Mouse (Mus musculus) T-helper 17 cell (primary cell): ENCODE measurements around the gene Socs7.

Experiments
- in situ Hi-C, 2 experiments: fragments of 300-600 bp; cut with MboI, MseI; formaldehyde crosslinking; loops; 1 replicate in 1 of 2; 2 replicates in 1 of 2; pipeline ENCODE4 v1.15.1; 2025; ENCODE audit warnings: high pct_unique_total_duplicates in 2 of 2

Socs7 gene

DNA sequence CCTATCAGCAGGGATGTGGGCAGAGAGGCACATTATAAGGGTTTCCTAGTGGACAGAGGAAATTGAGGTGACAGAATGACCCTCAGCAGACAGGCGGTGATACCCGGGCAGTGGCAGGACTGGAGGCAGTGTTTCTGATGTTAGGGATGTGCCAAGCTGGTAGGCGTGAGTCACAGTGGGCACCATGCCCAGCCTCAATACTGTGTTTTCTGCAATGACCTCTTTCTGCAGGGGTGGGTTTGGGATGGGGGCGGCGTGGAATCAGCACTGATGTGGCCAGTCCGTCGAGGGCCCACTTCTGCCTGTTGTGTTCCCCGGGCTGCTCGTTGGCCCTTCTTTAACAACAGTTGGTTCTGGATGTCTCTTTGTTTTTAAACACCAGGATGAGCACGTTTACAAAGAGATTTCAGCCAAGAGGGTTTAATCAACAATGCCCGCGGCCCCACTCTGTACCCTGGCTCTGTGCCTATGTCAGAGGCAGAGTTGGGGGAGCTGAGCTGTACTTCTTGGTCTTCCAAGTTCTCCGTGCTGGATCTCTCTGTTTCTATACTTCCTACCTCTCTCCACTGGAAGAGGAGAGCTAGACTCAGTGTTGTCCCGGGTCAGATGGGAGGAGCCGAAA lies 78.8 kb downstream of the Socs7 start:
- in situ Hi-C loops: no loop called here

DNA sequence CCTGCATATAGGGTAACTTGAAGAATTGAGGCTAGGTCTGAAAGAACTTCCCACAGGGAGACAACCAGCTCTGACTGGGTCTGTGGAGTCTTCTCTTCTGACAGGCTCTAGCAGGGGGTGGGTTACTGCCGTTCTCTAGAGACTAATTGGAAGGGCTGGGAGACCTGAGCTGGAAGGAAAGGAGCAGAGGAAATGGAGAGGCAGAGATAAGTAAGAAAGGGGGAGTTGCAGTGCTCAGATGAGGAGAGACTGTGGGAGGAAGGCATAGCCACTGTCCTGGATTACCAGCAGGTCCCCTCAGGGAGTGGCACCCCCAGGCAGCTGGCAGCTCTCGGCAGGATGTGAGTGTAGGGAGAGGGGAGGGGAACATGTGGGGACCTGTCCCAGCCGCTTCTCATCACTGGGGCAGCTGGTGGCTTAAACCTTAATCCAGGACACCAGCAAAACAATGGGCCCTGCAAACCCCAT lies 79.3 kb downstream of the Socs7 start:
- in situ Hi-C loops: no loop called here

DNA sequence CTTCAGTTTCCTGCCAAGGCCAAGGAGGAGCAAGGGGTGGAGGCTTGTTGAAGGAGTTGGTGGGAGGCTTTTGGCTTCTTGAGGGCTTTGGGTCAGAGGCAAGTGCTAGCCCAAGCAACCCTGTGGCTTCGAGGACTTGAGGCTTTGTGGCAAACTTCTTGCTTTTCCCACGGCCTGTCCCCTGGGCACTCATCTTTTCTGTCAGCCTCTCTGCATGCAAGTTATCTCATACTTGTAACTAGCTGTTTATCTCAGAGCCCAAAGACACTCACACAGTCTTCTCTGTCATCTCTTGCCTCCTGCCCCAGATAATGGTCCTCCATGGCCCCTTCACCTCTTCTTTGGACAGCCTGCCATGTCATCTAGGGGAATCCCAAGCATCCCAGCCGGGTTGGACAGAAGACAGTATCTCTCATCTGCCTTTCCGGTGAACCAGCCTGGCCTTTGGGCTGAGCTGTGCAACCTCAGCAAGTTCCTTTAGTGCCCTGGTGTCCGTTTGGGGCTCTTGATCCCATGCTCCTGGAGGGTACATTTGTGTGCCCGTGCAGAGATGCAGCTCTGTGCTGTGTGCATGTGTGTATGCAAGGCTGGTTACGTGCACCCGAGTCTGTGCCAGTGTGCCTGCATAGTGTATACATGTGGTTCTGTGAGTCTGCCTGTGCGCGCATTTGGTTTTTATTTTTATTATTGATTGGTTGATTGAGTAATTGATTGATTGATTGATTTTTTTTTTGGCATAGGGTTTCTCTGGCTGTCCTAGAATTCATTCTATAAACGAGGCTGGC lies 80.7 kb downstream of the Socs7 start:
- in situ Hi-C loops: no loop called here

DNA sequence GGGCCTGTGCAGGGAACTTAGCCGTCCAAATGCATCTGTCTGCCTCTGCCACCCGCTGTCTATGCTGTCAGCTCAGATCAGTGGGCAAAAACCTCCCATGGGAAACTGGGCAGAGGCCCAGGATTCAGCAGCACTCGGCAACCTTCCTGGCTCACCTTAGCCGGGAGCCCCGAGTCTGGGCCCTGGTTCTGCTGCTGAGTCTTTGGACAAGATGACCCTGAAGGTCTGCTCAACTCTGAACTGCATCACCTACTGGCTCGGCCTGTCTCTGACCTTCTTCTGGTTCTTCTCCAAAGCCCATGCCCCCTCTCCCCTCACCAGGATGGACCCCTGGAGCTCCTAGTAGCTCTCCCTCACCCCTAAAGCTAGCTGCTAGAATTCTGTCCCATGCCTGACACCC lies 83.2 kb downstream of the Socs7 start:
- in situ Hi-C loops: no loop called here

DNA sequence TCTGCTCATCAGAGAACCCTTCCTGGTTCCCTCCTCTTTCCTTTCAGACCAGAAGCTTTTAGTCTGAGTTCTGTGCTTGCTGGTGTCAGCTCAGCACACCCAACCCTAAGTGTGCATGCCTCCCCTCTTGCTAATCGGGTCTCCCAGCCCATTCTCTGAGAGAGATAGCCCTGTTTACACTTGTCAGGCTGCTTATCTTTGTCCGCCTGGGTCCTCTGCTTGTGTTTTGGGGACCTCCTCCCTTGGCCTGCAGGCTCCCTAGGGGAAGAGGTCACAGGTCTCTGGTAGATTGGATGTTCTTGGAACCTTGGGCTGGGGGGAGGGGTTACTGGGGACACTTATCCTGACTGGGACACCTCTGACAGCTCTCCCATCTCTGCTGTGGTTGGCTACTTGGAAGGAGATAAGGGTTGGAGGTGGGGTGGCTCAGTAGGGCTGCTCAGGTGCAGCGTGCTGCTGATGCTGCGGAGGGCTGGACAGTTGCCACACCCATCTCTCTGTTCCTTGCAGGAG lies 83.7 kb downstream of the Socs7 start:
- in situ Hi-C loops: no loop called here

DNA sequence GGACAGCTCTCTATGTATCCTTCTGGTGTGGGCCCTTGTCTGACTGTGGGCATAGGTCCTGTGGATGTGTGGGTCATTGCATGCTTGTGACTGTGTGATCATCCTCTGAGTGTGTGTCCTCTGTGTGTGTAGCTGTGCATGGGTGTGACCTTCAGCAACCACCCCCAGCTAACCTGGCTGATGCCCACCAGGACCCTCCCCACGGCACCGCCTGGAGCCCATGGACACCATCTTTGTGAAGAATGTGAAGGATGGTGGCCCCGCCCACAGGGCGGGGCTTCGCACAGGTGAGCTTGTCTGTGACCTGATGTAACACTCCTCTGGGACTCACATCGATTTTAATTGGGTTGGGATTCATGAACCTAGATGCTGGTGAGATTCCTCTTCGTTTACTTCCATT lies 85.6 kb downstream of the Socs7 start:
- in situ Hi-C loops: no loop called here
